Mouse (Mus musculus) adrenal gland, adult 18-20 months (tissue): Measurements from ENCODE around the gene Igfals. TPM values are rescaled to one million over a fixed set of nuclear protein-coding genes. Genes with fewer than 3 reads are reported as not detected.

Source experiments
- DNase-seq, 2 experiments: peaks; one replicate each; pipeline ENCODE4 v3.0.0; 2021 to 2022; ENCODE audit warnings: low spot score in 2 of 2
- total RNA-seq, 2 experiments: library from RNA; stranded (reverse); gene quantifications; 1 replicate in 1 of 2; 2 replicates in 1 of 2; pipeline ENCODE4 v1.2.3; 2021

Gene Igfals
- total RNA-seq, 2 experiments from 2014 or later: 2.0 to 2.7 TPM

DNA sequence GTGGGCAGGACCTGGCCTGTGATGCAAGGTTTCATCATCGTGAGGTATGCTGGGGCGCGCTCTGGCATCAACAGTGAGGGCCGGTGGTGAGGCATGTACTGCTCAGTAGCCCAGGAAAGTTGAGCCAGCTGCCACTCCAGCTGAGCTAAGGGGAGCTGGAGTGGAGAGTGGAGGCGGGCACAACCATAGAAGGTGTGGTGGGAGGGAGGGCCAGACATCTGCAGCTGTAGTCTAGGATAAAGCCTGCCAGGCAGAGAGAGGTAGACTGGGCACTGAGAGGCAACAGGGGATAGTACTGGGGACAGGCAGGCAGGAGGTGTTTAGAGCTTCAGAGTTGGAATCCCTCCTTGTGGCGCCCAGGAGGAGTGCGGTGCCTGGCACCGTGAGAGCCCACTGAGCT lies 5.7 kb upstream of the Igfals start:
- DNase-seq: no peak

- no peak for DNase-seq
Measured at GRCm38 (mm10) chr17:24861785-24862184, 4.0 kb upstream of the Igfals start.

DNA sequence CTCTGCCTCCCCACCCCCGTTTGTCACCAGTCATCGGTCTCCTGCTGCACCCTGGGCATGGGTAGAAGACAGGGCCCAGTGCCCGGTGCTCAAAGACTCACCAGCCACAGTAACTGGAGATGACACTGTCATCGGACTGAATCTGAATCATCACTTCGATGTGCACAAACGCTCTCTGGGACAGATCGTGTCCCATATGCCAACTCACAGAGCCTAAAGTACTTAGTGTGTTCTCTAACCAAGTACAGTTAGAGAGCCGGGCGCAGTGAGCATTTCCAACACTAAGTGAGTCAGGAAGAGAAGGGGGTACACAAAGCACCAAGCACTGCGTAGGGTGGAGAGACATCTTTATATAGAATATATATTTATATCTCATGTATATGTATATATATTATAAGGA lies 2.1 kb downstream of the Igfals start:
- DNase-seq: no peak

- no peak for DNase-seq
Measured at GRCm38 (mm10) chr17:24873695-24874404, 8.1 kb downstream of the Igfals start.

GRCm38 (mm10) chr17:24874405-24874745 lies 8.6 kb downstream of the Igfals start:
- DNase-seq: no peak

DNA sequence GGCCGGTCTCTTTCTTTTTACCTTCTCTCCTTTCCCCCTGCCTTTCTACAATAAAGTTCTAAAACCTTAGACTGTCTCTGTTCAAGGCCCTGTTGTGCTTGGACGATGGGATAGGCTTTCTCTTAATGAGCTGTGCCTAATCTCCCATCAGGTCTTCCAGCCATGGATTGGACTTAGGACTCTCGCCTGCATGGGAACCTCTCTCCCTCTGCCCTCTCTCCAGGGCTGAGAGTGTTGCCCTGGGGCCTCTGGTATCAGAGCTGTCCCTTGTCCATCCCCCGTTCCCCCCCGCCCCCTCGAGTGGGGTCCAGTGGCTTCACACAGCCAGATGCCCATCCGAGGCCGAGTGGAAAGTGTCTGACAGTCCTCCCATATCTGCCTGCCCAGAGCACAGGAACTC lies 9.2 kb downstream of the Igfals start:
- DNase-seq: no peak

DNA sequence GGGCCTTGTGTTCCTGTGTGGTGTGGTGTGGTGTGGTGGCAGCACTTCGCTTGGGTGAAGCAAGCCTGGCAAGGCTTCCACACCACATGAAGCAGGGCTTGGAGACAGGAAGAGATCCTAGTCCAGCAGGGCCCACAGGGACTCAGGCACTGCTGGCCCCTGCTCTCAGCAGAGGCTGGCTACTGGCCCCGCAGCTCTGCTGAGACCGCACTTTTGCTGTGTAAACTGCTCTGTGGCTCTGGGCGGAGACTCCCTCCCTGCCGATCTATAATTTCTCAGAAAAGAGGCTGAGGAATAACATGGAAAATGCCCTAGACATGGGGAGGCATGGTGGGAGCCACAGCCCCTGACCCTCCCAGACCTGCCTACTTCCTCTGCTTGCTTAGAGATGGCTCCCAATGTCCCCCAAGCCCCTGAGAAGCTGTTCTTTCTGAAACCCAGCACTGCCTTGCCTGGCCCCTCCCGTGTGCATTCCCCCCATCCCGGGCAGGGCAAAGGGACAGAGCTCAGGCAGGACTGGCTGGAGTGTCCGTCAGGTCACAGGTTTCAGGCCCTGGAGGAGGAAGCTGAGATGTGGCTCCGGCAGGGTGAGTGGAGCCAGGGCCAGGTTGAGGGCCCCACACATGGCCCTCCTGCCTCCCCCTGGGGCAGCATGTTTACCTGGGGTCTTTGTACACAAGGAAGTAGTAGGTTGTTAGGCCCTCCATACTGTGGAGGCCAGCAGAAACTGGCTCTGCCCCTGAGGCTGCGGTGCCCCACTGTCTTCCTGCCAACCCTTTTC lies 11.7 kb downstream of the Igfals start:
- peak in 1 of 2 experiments; percentile 18 for DNase-seq

GRCm38 (mm10) chr17:24878117-24878397 lies 12.3 kb downstream of the Igfals start:
- peak in 1 of 2 experiments; percentile 30 for DNase-seq

DNA sequence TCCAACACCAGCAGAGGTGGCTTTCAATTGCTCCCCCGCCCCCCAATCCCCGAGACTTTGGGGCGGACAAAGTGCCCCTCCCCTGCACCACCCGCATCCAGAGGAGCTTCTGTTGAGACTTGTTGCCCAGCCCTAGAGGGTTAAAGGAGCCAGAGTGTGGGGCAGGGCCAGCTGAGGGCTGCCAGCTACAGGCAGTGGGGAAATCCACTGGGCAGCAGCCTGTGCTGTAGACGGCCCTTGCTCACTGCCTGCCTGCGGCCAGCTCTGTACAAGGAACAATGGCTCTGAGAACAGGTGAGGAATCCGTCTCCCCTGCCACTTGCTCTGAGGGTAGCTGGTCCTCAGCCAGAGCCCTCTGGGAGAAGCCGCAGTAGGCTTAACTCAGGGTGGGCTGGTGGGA lies 12.7 kb downstream of the Igfals start:
- peak in 1 of 2 experiments; percentile 18 for DNase-seq

GRCm38 (mm10) chr17:24881738-24882440 lies 16.1 kb downstream of the Igfals start:
- no peak for DNase-seq

DNA sequence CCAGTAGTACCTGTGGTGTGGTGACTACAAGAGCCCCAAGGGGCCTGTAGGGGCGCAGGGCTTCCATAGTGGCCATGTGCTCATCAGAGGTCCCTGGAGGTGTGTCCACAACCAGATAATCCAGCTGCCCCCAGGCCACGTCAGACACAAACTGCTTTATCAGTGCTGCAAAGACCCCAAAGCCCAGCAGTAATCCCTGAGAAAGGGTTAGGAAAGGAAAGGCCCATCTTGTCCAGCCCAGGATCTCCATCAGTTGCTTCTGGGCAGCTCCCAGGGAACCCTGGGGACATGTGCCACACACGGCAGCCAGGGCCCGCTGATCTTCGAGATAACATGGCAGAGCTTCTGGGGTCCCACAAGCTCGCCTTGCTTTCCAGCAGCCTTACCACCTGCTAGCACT lies 18.6 kb downstream of the Igfals start:
- DNase-seq: no peak

DNA sequence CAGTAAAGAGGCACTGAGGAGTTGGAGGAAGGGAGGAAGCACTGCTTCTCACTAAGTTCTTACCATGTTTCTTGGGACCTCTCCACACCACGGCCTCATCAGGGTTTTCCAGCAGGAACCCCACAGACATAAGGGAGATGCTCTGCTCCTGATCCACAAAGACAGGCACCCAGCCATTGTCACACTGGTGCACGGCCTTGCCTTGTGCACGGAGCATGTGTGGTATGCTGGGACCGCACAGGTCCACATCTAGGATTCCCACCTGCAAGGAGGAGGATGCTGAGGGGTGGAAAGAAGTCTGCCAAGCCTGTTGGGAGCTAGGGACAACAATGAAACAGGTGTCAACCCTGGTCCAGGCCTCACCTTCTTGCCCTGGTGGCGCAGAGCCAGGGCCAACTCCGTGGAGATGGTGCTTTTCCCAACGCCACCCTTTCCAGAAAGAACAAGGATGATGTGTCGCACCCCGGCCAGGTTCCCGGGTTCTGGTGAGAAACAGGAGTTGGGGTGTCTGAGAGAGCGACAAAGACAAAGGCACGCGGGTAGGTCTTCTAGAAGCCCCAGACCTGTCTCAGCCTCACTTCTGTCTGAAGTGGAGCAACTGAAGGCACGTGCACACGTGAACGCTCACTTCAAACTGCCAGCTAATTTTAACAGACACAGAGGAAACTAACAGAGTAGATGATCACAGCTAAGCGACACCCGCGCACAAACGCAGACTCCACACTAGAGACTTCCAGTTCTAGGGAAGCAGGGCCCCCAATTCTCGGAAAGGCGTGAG lies 19.7 kb downstream of the Igfals start:
- DNase-seq: no peak

GRCm38 (mm10) chr17:24886134-24886931 lies 20.5 kb downstream of the Igfals start, which contains the start of the genes Nubp2 and Spsb3:
Gene Nubp2, minus strand, starts transcription at chr17:24886349.
Gene Spsb3, plus strand, starts transcription at chr17:24886643.
- peak; percentile 94 for DNase-seq

DNA sequence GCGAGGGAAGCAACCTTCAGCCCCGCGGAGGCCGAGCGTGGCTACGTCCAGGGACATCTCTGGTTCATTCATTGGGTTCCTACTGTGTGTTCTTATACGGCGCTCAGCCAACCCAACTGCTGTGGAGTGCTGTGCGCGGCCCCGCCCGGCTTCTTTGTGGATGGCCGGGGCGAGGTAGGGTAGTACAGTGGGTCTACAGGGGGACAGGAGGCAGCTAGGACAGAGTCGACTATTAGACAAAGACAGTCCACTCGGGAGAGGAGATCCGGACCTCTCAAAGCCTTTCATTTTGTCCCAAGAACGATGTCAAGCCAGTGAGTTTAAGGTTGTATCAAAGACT lies 21.1 kb downstream of the Igfals start:
- no peak for DNase-seq

DNA sequence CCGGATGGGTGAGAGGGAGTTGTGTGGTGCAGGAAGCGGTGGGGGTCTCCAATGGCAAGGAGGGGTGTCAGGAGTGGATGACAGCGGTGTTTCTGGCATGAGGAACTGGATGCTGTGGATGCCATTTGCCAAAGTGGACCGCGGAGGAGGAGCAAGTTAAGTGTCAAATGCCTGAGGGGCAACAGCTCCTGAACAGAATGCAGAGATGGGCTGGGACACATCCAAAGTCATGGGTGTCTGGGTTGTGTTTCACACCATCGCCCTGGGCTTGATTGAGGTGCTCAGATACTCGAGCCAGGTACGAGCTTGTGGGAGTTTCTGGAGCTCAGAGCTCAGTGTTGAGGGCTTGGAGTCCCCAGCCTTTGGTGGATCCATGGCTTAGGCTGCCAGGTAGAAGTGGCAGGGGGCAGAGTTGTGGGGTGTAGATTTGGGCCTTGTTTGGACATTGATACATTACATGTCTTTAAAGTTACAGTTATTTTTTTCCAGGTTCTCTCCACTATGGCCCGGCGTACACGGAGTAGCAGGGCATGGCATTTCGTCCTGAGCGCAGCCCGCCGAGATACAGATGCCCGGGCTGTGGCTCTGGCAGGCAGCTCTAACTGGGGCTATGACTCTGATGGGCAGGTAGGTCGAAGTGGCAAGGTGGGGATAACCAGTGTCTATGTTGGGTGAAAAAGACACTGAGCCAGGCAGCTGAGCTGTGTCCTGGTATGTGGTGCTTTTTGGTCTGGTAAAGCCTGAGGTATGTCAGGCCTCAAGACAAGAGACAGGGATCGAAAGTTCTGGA lies 21.7 kb downstream of the Igfals start:
- DNase-seq: peak in 1 of 2 experiments; percentile 25

GRCm38 (mm10) chr17:24888862-24889261 lies 23.1 kb downstream of the Igfals start:
- peak in 1 of 2 experiments; percentile 20 for DNase-seq

DNA sequence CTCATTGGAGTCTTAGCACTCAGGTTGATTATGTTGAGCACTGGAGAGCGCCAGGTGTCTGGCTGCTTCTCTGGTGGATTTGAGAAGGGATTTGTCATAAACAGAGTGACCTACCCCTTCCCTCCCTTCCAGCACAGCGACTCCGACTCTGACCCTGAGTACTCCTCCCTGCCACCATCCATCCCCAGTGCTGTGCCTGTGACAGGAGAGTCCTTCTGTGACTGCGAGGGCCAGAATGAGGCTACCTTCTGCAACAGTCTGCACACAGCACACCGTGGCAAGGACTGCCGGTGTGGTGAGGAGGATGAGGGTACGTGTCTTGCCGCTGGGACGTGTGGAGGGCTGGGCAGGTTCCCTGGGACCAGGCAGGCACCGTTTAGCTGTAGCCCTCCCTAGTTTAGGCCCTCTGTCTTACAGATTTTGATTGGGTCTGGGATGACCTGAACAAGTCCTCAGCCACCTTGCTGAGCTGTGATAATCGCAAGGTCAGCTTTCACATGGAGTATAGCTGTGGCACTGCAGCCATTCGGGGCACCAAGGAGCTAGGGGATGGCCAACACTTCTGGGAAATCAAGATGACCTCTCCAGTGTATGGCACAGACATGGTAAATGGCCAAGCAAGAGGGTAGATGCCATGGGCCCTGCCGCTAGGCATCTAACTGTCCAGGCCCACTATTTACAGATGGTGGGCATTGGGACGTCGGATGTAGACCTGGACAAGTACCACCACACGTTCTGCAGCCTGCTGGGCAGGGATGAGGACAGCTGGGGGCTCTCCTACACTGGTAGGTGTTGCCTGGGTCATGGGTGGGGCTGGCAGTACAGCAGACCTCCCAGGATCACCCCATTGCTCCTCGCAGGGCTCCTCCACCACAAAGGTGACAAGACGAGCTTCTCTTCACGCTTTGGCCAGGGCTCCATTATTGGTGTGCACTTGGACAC lies 24.6 kb downstream of the Igfals start:
- peak in 1 of 2 experiments; percentile 26 for DNase-seq

DNA sequence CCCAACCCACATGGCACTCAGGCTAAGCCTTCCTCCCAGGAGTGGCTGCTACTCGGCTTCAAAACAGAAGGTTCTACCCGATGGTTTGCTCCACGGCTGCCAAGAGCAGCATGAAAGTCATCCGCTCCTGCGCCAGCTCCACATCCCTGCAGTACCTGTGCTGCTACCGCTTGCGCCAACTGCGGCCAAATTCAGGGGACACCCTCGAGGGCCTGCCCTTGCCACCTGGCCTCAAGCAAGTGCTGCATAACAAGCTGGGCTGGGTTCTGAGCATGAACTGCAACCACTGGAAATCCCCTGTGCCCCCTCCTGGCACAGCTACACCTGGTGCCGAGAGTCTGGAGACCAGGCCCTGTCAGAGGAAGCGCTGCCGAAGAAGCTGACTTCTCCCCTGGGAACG lies 25.5 kb downstream of the Igfals start:
- DNase-seq: peak in 1 of 2 experiments; percentile 19

DNA sequence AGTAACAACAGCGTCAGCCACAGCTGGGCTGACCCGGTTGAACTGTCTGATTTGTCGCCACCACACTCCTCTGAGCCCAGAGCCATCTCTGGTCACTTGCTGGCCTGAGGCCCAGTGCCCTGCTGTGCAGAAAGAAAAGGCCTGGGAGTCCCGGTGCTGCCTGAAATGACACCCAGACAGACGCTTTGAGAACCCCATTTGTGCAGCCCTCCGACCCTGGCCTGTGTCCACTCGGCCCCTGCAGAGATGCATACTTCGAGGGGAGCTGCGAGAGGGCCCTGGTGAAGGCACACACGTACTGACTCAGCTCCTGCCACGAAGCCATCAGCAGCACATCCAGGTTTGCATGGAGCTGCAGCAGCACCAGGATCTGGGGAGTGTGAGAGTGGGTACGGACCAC lies 27.0 kb downstream of the Igfals start:
- peak in 1 of 2 experiments; percentile 20 for DNase-seq
